Mouse (Mus musculus) hindbrain, embryonic 10.5 days (tissue): ENCODE measurements around the gene Plekhf1. TPM values are rescaled to one million over a fixed set of nuclear protein-coding genes. Genes with fewer than 3 reads are reported as not detected.

Source experiments
- DNase-seq: peaks from one replicate; pipeline ENCODE4 v3.0.0-alpha.2; 2017; ENCODE audit warnings: low spot score
- H3K27ac ChIP-seq: fragments of 300-500 bp; sonication (generic); 2 replicates; pipeline ENCODE4 v1.5.1; 2016; ENCODE audit warnings: mild to moderate bottlenecking, moderate library complexity
- H3K27me3 ChIP-seq: fragments of 300-500 bp; sonication (generic); 2 replicates; pipeline ENCODE4 v1.6.1; 2016; ENCODE audit warnings: mild to moderate bottlenecking; ENCODE audit not compliant: poor library complexity, insufficient read depth, severe bottlenecking
- H3K36me3 ChIP-seq: fragments of 300-500 bp; sonication (generic); 2 replicates; pipeline ENCODE4 v1.6.1; 2016; ENCODE audit warnings: mild to moderate bottlenecking, moderate library complexity
- H3K4me1 ChIP-seq: fragments of 300-500 bp; sonication (generic); replicated peaks from 2 replicates; pipeline ENCODE4 v1.6.1; 2016; ENCODE audit warnings: mild to moderate bottlenecking
- H3K4me3 ChIP-seq: fragments of 300-500 bp; sonication (generic); 2 replicates; pipeline ENCODE4 v1.5.1; 2016; ENCODE audit warnings: mild to moderate bottlenecking, moderate library complexity
- H3K9me3 ChIP-seq: fragments of 300-500 bp; sonication (generic); 2 replicates; pipeline ENCODE4 v1.6.1; 2016; ENCODE audit warnings: mild to moderate bottlenecking, moderate library complexity
- WGBS: fragments of 180-500 bp; shearing (Covaris S2); methylation state at CpG from one replicate; pipeline ENCODE4 v1.1.7; 2016; 5-methylcytosine and 5-hydroxymethylcytosine counted together
- polyA plus RNA-seq: library from polyadenylated mRNA; unstranded; fragments of >200 nt; fragmentation: Nextera tagmentation; extraction: Ambion mirVana; gene quantifications from 2 replicates; pipeline ENCODE4 v1.2.1, GENCODE M21; 2016

Plekhf1 gene
- polyA plus RNA-seq, 1 experiment from 2014 or later = 2.5 TPM

DNA sequence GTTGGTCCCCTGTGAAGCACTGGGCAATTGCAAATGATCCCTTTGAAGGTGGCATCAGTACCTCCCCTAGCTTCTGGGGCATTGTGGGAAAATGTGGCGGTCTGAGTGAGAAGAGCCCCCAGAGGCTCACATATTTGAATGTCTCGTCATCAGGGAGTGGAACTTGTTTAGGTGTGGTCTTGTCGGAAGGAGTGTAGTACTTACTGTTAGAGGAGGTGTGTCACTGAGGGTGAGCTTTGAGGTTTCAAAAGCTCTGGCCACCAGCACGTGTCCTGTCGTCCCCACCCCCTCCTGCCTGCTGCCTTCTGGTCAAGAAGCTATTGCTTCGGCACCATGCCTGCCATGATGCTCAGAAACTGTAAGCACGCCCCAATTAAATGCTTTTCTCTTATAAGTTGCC is 12.5 kb downstream of the Plekhf1 start:
- Histone ChIP-seq H3K36me3 (peaks cover 11% of the 10 kb centered on the region; the same call in 1 of the 2 replicates), H3K27me3 (no peaks in the 10 kb centered on the region), H3K27ac (no peak overlapping the region), H3K4me1 (0 out of 2 replicates have a peak, but pooled peaks cover 5% of the 10 kb centered on the region), H3K9me3 (no peaks in the 10 kb centered on the region), H3K4me3 (no peak overlapping the region)
- DNase-seq = no peak
- 75% methylated on average over 7 of the region's 7 CpGs for WGBS

DNA sequence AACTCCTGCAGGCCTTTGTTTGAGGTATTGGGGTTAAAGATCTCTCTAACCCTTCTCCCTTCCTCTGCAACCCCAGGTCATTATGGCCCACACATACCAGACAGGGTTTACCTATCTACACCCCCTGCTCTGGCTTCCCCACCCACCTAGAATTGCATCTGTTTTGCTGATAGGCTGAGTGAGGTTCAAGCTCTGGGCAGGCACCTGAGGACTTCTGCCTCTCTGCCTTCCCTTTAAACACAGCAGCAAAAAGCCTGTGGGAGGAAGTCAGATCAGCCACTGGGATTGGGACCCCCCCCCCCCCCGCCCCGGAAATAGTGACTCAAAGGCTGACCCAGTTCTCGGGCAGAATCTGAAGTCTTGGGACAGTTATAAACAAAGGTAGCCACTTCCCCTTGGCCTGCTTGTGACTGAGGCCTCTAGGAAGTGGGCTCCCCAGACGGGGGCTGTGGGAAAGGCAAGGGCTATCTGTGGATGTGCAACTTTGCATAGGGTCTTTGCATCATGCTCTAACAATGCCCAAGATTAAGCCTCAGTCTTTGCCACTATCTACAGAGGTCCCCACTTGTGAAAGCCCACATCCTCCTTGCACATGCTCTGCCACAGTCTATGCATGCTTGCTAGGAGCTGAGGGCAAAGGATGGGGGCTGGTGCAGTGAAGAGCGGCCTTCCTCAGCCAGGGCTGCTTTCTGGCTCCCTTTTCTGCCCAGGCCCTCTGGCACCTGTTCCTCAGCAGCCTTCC is 13.2 kb downstream of the Plekhf1 start:
- peaks cover 5% of the 10 kb centered on the region; the same call in 1 of the 2 replicates for H3K4me1 ChIP-seq
- 69% methylated on average over 5 of the region's 5 CpGs for WGBS
- no peak for DNase-seq

DNA sequence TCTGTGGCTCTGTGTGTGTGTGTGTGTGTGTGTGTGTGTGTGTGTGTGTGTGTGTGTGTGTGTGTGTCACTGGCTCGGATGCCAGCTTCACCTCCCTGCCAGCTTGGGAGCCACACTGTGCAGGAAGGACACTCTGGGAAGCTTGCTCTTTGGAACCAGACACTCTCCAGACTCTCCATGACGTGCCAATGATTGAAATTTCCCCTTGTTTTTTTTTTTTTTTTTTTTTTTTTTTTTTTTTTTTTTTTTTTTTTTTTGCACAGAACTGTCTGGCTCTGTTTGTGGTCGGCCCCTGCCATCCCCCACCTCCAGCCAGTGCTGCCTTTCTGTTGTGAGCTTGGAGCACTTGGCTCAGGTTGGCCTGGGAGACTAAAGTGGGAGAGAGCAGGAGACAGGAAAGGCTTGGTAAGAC is 15.2 kb downstream of the Plekhf1 start:
- Histone ChIP-seq H3K4me3 (no peak overlapping the region), H3K27me3 (no peaks in the 10 kb centered on the region), H3K4me1 (peaks cover 5% of the 10 kb centered on the region; the same call in 1 of the 2 replicates), H3K36me3 (no peaks in the 10 kb centered on the region), H3K9me3 (no peaks in the 10 kb centered on the region), H3K27ac (no peak overlapping the region)
- 50% methylated on average over 3 of the region's 3 CpGs for WGBS
- DNase-seq = no peak

More for the DNA sequence above, 13.2 kb downstream of the Plekhf1 start:
- H3K36me3 ChIP-seq = peaks cover 4% of the 10 kb centered on the region; the same call in 1 of the 2 replicates
- H3K4me3 ChIP-seq = no peak overlapping the region
- no peak overlapping the region for H3K27ac ChIP-seq
- no peaks in the 10 kb centered on the region for H3K9me3 ChIP-seq
- no peaks in the 10 kb centered on the region for H3K27me3 ChIP-seq

DNA sequence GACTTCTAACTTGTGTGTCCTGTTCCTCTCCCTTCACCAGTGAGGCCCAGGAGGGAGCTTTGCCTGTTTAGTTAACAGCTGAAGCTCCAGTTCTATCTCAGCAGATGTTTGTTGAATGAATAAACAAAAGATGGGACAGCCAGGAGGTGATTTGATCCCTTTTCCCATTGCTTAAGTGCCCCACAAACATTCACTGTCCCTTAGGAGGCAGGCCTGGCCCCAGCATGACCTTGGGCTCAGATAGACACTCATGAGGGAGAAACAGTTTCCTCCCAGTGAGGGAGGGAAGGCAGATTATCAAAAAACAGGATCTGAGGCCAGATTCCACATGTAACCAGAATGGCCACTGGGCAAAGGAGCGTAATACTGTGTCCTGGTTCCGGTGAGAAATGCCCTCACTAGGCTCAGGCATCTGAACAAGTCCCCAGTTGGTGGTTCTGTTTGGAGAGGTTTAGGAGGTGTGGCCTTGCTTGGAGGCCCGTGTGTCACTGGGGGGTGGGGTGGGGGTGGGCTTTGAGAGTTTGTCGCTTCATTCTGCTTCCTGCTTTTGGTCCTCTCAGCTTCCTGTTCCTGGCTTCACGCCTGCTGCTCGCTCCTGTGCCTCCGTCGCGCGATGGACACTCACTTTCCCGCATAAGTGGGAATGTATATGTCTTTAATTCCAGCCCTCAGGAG is 18.2 kb downstream of the Plekhf1 start:
- H3K27me3 ChIP-seq = no peaks in the 10 kb centered on the region
- no peak overlapping the region for H3K27ac ChIP-seq
- no peaks in the 10 kb centered on the region for H3K36me3 ChIP-seq
- 74% methylated on average over 11 of the region's 11 CpGs for WGBS
- H3K4me1 ChIP-seq = peaks cover 5% of the 10 kb centered on the region; the same call in 1 of the 2 replicates
- no peak for DNase-seq
- no peaks in the 10 kb centered on the region for H3K9me3 ChIP-seq
- H3K4me3 ChIP-seq = no peak overlapping the region

DNA sequence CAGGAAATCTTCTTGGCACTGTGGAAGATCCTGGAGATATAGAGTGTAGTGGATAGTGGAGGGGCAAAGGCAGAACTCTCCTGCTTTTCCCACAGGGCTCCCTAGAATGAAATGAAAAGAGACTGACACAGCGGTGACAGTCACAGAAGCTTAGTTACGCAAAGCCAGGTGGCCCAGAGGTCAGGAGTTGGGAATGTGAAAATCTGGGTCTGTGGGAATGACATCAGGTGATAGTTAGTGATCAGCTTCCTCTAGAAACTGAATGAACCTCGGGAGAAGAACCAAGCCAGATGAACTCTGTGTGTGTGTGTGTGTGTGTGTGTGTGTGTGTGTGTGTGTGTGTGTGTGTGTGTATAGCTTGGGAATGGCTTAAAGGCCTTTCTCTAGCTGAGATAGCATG is 18.8 kb downstream of the Plekhf1 start:
- Histone ChIP-seq H3K4me1 (peaks cover 5% of the 10 kb centered on the region; the same call in 1 of the 2 replicates), H3K27ac (no peak overlapping the region), H3K9me3 (peaks cover 2% of the 10 kb centered on the region; the same call in 1 of the 2 replicates), H3K27me3 (no peaks in the 10 kb centered on the region), H3K36me3 (no peaks in the 10 kb centered on the region), H3K4me3 (no peak overlapping the region)
- 77% methylated on average over 3 of the region's 3 CpGs for WGBS
- no peak for DNase-seq

DNA sequence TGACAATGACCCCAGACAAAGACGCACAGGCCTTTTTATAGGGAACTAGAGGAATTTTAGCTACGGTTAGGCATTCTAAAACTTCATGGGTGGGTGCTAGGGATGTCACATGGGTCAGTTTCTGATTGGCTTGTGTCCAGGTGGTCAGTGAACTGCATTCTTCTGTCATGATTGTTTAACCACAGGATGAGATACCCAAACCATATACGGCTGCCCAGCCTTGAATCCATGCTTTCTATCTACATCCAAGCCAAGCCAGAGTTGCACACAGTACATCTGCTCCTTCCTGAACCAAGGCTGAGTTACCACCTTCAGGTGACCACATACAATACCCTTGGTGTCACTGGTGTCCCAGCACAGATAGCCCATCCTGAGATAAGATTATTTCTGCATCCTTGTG is 21.3 kb downstream of the Plekhf1 start:
- Histone ChIP-seq H3K27me3 (no peaks in the 10 kb centered on the region), H3K9me3 (peaks cover 2% of the 10 kb centered on the region; the same call in 1 of the 2 replicates), H3K4me3 (no peak overlapping the region), H3K27ac (no peak overlapping the region), H3K4me1 (no peaks in the 10 kb centered on the region; the same call in 1 of the 2 replicates), H3K36me3 (no peaks in the 10 kb centered on the region)
- no peak for DNase-seq
- WGBS = 82% methylated on average over 3 of the region's 3 CpGs

DNA sequence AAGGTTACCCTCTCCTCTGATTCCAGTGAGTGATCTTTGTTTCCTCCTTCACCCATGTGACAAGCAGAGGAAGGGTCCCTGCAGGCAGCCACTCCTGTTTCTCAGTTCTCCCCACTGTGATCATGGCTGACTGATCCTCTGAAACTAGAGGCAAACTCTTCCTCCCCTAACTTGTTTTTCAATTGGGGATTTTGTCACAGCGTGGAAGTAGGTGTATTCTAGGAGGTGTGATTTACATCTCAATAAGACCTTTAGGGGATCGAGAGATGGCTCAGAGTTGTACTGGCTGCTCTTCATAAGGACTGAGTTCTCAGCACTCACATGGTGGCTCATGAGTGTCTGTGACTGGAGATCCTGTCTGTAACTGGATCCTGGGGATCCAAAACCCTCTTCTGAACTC is 22.0 kb downstream of the Plekhf1 start:
- no peaks in the 10 kb centered on the region for H3K27me3 ChIP-seq
- WGBS = 35% methylated on average over 2 of the region's 2 CpGs
- H3K4me1 ChIP-seq = peaks cover 3% of the 10 kb centered on the region; the same call in 1 of the 2 replicates
- no peaks in the 10 kb centered on the region for H3K36me3 ChIP-seq
- DNase-seq = no peak
- H3K9me3 ChIP-seq = peaks cover 2% of the 10 kb centered on the region; the same call in 1 of the 2 replicates
- H3K4me3 ChIP-seq = no peak overlapping the region
- H3K27ac ChIP-seq = no peak overlapping the region

DNA sequence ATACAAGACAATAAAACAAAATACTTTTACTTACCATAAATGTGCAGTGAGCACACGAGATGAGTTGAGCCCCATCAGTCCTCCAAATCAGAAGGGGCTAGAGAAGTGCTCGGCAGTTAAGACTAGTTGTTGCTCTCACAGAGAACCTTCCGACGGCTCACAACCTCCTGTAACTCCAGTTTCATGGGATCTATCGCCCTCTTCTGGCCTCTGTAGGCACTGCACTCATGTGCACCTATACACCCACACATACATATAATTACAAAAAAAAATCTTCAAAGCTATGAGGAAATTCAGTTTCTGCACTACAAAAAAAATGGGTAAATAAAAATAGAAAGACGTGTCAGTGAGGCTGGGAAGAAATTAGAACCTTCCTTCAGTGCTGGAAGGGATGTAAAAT is 23.5 kb downstream of the Plekhf1 start:
- 84% methylated on average over 6 of the region's 6 CpGs for WGBS

DNA sequence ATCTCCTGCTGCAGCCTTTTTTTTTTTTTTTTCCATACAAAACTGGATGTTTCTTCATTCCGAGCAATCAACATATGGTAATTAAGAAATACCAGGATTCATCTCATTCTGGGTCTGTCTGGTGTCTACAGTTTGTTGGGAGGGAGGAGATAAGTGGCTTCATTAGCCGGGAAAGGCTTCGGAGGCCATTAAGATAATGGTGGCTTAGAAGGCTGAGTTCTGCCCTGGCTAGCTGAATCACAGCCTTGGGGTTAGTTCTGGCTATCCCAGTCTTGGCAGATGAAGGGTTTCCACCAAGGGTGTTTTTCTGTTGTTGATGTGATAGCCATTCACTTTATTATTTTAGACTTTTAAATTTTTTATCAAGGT is 26.5 kb downstream of the Plekhf1 start:
- Histone ChIP-seq H3K36me3 (no peaks in the 10 kb centered on the region), H3K27me3 (no peaks in the 10 kb centered on the region), H3K27ac (no peak overlapping the region), H3K4me3 (no peak overlapping the region), H3K4me1 (peaks cover 8% of the 10 kb centered on the region), H3K9me3 (peaks cover 2% of the 10 kb centered on the region; the same call in 1 of the 2 replicates)
- 54% methylated on average over 3 of the region's 3 CpGs for WGBS
- no peak for DNase-seq

More for the DNA sequence above, 23.5 kb downstream of the Plekhf1 start:
- no peak for DNase-seq
- Histone ChIP-seq H3K36me3 (no peaks in the 10 kb centered on the region), H3K4me3 (no peak overlapping the region), H3K4me1 (peaks cover 8% of the 10 kb centered on the region), H3K9me3 (peaks cover 2% of the 10 kb centered on the region; the same call in 1 of the 2 replicates), H3K27ac (no peak overlapping the region), H3K27me3 (no peaks in the 10 kb centered on the region)

DNA sequence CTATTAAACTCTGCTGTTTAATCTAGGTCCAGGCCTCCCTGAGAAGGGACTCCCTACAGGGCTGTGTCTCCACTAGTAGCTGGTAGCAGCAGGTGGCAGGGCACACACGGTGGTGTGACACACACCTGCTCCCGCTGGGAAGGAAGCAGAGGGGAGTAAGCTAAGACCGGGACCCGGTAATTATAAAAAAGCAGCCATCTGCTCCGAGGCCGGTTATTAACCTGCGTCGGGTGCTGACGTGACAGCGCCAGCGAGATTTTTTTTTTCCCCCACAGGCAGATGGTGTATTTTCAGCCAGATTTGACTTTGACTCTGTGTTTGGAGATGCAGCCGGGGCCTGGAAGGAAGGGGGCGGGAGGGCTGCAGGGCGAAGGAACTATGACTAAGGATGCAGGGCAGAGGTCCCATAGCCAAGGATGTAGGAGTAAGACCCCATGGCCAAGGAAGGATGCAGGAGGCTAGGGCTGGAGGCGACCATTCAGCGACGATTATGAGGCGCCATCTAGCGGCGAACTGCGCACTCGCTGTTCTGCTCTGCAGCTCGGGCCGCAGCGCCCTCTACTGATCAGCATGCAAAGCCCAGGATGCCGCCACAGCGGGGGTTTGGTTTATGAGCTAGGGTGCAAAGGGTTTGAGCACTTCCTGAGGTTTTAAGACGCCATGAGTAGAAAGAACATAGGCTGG is 27.1 kb downstream of the Plekhf1 start:
- Histone ChIP-seq H3K36me3 (no peaks in the 10 kb centered on the region), H3K9me3 (peaks cover 2% of the 10 kb centered on the region; the same call in 1 of the 2 replicates), H3K27me3 (no peaks in the 10 kb centered on the region), H3K4me3 (peak overlapping the region; percentile 45), H3K27ac (no peak overlapping the region), H3K4me1 (peaks cover 8% of the 10 kb centered on the region)
- WGBS = 4% methylated on average over 28 of the region's 28 CpGs
- peak; percentile 90 for DNase-seq

DNA sequence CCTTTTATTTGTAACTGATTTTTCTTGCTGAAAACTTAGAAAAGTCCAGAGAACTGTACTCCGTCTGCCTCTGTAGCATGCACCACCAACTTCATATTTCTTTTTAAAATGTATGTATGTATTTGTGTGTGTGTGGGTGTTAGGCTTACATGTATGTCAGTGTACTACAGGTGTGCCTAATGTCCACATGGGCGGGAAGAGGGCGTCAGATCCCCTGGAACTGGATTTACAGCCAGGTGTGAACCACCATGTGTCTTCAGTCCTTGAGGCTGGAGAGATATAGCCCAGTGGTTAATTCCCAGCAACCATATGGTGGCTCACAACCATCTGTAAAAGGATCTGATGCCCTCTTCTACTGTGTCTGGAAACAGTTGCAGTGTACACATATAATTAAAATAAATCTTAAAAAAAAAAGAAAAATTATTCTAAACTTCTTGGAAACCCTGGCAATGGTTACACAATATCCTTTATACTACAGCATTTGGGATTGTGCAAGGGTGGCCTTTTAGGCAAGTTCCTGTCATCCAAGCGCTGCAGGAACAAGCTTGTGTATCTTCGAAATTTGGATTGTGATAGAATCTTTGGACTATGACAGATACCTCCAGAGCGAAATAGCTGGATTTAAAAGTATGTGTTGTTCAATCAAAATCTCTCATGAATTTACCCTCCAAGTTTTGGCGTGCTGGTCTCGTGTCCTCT is 27.8 kb downstream of the Plekhf1 start:
- H3K27ac ChIP-seq = no peak overlapping the region
- DNase-seq = no peak
- H3K9me3 ChIP-seq = peaks cover 2% of the 10 kb centered on the region; the same call in 1 of the 2 replicates
- H3K27me3 ChIP-seq = no peaks in the 10 kb centered on the region
- WGBS = 70% methylated on average over 8 of the region's 8 CpGs
- H3K4me3 ChIP-seq = peak overlapping the region; percentile 45; the same call in 1 of the 2 replicates
- peaks cover 8% of the 10 kb centered on the region for H3K4me1 ChIP-seq
- H3K36me3 ChIP-seq = peaks cover 2% of the 10 kb centered on the region; the same call in 1 of the 2 replicates

DNA sequence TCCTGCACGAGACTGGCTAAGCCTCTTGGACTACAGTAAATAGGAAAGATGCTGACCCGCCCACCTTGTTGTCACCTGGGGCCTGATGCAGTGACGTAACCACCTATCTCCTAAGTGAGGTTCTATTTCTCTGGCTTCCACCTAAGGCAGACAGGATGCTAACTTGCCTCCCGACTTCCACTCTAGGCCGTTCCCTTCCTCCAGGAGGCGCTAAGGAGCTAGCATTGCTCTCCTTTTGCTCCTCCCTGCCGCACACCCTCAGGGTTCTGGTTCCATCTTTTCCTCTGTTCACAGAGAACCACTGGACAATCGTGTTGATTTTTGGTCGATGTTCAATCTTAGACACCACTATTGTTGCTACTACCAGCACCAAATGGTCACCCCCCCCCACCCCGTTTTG is 36.2 kb downstream of the Plekhf1 start:
- Histone ChIP-seq H3K4me3 (no peak overlapping the region), H3K4me1 (no peaks in the 10 kb centered on the region), H3K27me3 (no peaks in the 10 kb centered on the region), H3K27ac (no peak overlapping the region), H3K36me3 (peaks cover 17% of the 10 kb centered on the region), H3K9me3 (peaks cover 4% of the 10 kb centered on the region; the same call in 1 of the 2 replicates)
- WGBS = 43% methylated on average over 10 of the region's 10 CpGs
- DNase-seq = peak; percentile 25
